28 mouse cellular contexts compared by ENCODE assay signal in the genomic region with DNA sequence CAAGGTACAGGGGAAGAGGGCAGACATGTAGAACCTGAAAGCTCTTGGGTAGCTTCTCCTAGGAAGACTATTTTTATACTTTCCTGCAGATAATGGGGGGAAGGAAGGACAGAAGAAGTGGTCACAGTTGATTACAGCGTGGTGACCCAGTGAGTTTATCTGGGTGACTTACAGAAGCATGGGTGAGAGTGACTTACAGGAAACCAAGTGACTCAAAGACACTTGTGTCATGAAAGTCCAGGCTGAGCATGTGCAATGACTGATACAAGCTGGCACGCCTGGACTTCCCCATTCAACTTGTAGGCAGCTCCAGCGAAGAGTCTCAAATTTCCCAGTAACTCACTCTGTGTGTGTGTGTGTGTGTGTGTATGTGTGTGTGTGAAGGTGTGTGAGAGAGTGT. TPM values are rescaled to one million over a fixed set of nuclear protein-coding genes. Genes with fewer than 3 reads are reported as not detected.
DNase-seq lines count a peak whose midpoint lies in the region; ATAC-seq lines count a peak whose summit lies in the region.
"Had no signal": no experiment of that assay in that cellular context is flagged by ENCODE, and none has a peak within 500 bp of the region (broad histone marks: within the 10 kb centered on the region; RNA-seq: fewer than 3 reads in every experiment).

No protein-coding gene starts in this region.

- H3K9ac ChIP-seq in heart, embryonic 12.5 days: no peak overlapping the region
- no peak overlapping the region for H3K9ac ChIP-seq in liver, embryonic 13.5 days
- no peak overlapping the region for H3K9ac ChIP-seq in forebrain, embryonic 14.5 days (ENCODE audit: low read length)
- H3K9ac ChIP-seq: hindbrain, embryonic 14.5 days; limb, embryonic 13.5 days had no signal

- peak; percentile 60 for DNase-seq in heart, adult 11 months
- peak; percentile 79 for DNase-seq in MEL-GATA-1-ER (ENCODE audit: extremely low read depth, low read depth)
- DNase-seq in liver, embryonic 13.5 days: no peak
- no peak for DNase-seq in left cerebral cortex, adult 18-20 months (ENCODE audit: low spot score in 2 of 2)
- no peak for DNase-seq in right cerebral cortex, postnatal 10 days (ENCODE audit: low spot score in 2 of 2)
- no peak for DNase-seq in forebrain, embryonic 14.5 days (ENCODE audit: low spot score)
- DNase-seq: adrenal gland, adult 2 months; cerebellum, adult 9-10 months; gastrocnemius, postnatal 25 days; heart, postnatal 4 days; kidney, adult 2 months; kidney, postnatal 25 days; lung, postnatal 14 days; retina, postnatal 1 day had no signal

- H3K4me3 ChIP-seq in heart, embryonic 12.5 days: no peak overlapping the region
- no peak overlapping the region for H3K4me3 ChIP-seq in liver, embryonic 13.5 days (replicated peaks)
- no peak overlapping the region for H3K4me3 ChIP-seq in forebrain, embryonic 14.5 days (ENCODE audit: low read depth, low read length)
- H3K4me3 ChIP-seq: forebrain, embryonic 10.5 days; layer of hippocampus, adult 2 months; limb, embryonic 13.5 days had no signal

- H3K4me2 ChIP-seq in heart, embryonic 12.5 days: no peak overlapping the region
- no peak overlapping the region for H3K4me2 ChIP-seq in liver, embryonic 13.5 days
- no peak overlapping the region for H3K4me2 ChIP-seq in forebrain, embryonic 14.5 days (ENCODE audit: low read length)
- H3K4me2 ChIP-seq: hindbrain, embryonic 14.5 days; limb, embryonic 13.5 days; midbrain, embryonic 11.5 days had no signal

- no peaks in the 10 kb centered on the region for H3K9me3 ChIP-seq in heart, embryonic 12.5 days (replicated peaks)
- no peaks in the 10 kb centered on the region for H3K9me3 ChIP-seq in liver, embryonic 13.5 days (replicated peaks)
- no peaks in the 10 kb centered on the region for H3K9me3 ChIP-seq in forebrain, embryonic 14.5 days (replicated peaks; ENCODE audit: control insufficient read depth, low read length)
- H3K9me3 ChIP-seq: forebrain, embryonic 10.5 days; limb, embryonic 13.5 days had no signal

- ATAC-seq in heart, embryonic 12.5 days (ENCODE audit: insufficient number of reproducible peaks, low FRiP score): no peak
- 0 out of 2 replicates have a peak, but pooled peaks have one; percentile 18 for ATAC-seq in liver, embryonic 13.5 days (ENCODE audit: low read depth)
- peak; percentile 50; the same call in 1 of the 2 replicates for ATAC-seq in monocyte, adult 5-6 weeks (replicated peaks; ENCODE audit: insufficient number of reproducible peaks, low FRiP score, low TSS enrichment, poor library complexity, severe bottlenecking)
- ATAC-seq in forebrain, embryonic 14.5 days: no peak
- ATAC-seq: inflammation-experienced regulatory T-cells, adult 6 months had no signal

- H3K4me1 ChIP-seq in heart, embryonic 12.5 days (replicated peaks): no peaks in the 10 kb centered on the region
- peaks cover 17% of the 10 kb centered on the region for H3K4me1 ChIP-seq in liver, embryonic 13.5 days (replicated peaks)
- H3K4me1 ChIP-seq in forebrain, embryonic 14.5 days (ENCODE audit: control insufficient read depth, insufficient read depth, low read length): no peaks in the 10 kb centered on the region
- H3K4me1 ChIP-seq: forebrain, embryonic 10.5 days; limb, embryonic 13.5 days had no signal

- peaks cover 8% of the 10 kb centered on the region; the same call in 1 of the 2 replicates for H3K27me3 ChIP-seq in heart, embryonic 12.5 days (replicated peaks)
- no peaks in the 10 kb centered on the region for H3K27me3 ChIP-seq in liver, embryonic 13.5 days
- no peaks in the 10 kb centered on the region for H3K27me3 ChIP-seq in forebrain, embryonic 14.5 days (replicated peaks; ENCODE audit: control insufficient read depth, insufficient read depth, low read length)

- no peak overlapping the region for H3K27ac ChIP-seq in heart, embryonic 12.5 days (ENCODE audit: poor library complexity, severe bottlenecking)
- H3K27ac ChIP-seq in liver, embryonic 13.5 days: no peak overlapping the region
- H3K27ac ChIP-seq in forebrain, embryonic 14.5 days (ENCODE audit: low read depth, low read length): no peak overlapping the region
- H3K27ac ChIP-seq: forebrain, embryonic 10.5 days; hindbrain, embryonic 14.5 days; layer of hippocampus, adult 2 months; limb, embryonic 13.5 days had no signal

- 55% methylated on average over 3 of the region's 3 CpGs for WGBS in heart, embryonic 12.5 days
- WGBS in liver, embryonic 13.5 days (ENCODE audit: insufficient replicate concordance): 20% methylated on average over 3 of the region's 3 CpGs
- WGBS in forebrain, embryonic 14.5 days: 93% methylated on average over 3 of the region's 3 CpGs

- no peaks in the 10 kb centered on the region for H3K36me3 ChIP-seq in heart, embryonic 12.5 days
- H3K36me3 ChIP-seq in liver, embryonic 13.5 days: no peaks in the 10 kb centered on the region
- H3K36me3 ChIP-seq in forebrain, embryonic 14.5 days (ENCODE audit: control insufficient read depth, insufficient read depth, low read length): no peaks in the 10 kb centered on the region
- H3K36me3 ChIP-seq: forebrain, embryonic 10.5 days; limb, embryonic 13.5 days had no signal

RNA-seq across cellular contexts. Expression of a gene that starts 4.3 kb away (rescaled TPM):
- polyA plus RNA-seq in heart, embryonic 12.5 days (2016; fragmentation: Nextera tagmentation; extraction: Ambion mirVana): 0.11 and 0.46 TPM in 2 replicates
- polyA plus RNA-seq in liver, embryonic 13.5 days (2015; fragmentation: Nextera tagmentation; extraction: Ambion mirVana): 1.4 and 1.8 TPM in 2 replicates
- total RNA-seq in monocyte, adult 5-6 weeks (2017): 9.5 to 16.2 TPM (median 10.5 TPM) in 3 replicates
- not detected for total RNA-seq in left cerebral cortex, adult 18-20 months (2021)
- polyA plus RNA-seq in forebrain, embryonic 14.5 days (2014; fragmentation: Nextera tagmentation; extraction: Ambion mirVana): not detected in 2 replicates
- total RNA-seq: gastrocnemius, postnatal 25 days; heart, postnatal 4 days; layer of hippocampus, adult 2 months; layer of hippocampus, postnatal 25 days; left cerebral cortex, postnatal 10 days had no signal
- polyA plus RNA-seq: cortical plate, adult 2 months; testis, adult 2 months had no signal

RNA-seq across cellular contexts. Expression of a gene that starts 29.7 kb away (rescaled TPM):
- polyA plus RNA-seq in heart, embryonic 12.5 days (2016; fragmentation: Nextera tagmentation; extraction: Ambion mirVana): 0.87 and 2.6 TPM in 2 replicates
- 98.2 and 119 TPM in 2 replicates for polyA plus RNA-seq in liver, embryonic 13.5 days (2015; fragmentation: Nextera tagmentation; extraction: Ambion mirVana)
- total RNA-seq in monocyte, adult 5-6 weeks (2017): 96.6 to 152 TPM (median 129 TPM) in 3 replicates
- total RNA-seq in left cerebral cortex, adult 18-20 months (2021): under 1 TPM in 1 of 2 experiments, not detected in 1; 0.84 TPM
- 0.71 and 0.90 TPM in 2 replicates for polyA plus RNA-seq in forebrain, embryonic 14.5 days (2014; fragmentation: Nextera tagmentation; extraction: Ambion mirVana)

RNA-seq across cellular contexts. Expression of a gene that starts 48.7 kb away (rescaled TPM):
- not detected in 2 replicates for polyA plus RNA-seq in heart, embryonic 12.5 days (2016; fragmentation: Nextera tagmentation; extraction: Ambion mirVana)
- not detected in 2 replicates for polyA plus RNA-seq in liver, embryonic 13.5 days (2015; fragmentation: Nextera tagmentation; extraction: Ambion mirVana)
- not detected in 3 replicates for total RNA-seq in monocyte, adult 5-6 weeks (2017)
- not detected for total RNA-seq in left cerebral cortex, adult 18-20 months (2021)
- polyA plus RNA-seq in forebrain, embryonic 14.5 days (2014; fragmentation: Nextera tagmentation; extraction: Ambion mirVana): 0.27 and 0.50 TPM in 2 replicates
- total RNA-seq: adrenal gland, adult 2 months; gastrocnemius, postnatal 25 days; heart, postnatal 4 days; layer of hippocampus, adult 2 months; left cerebral cortex, postnatal 10 days had no signal
- polyA plus RNA-seq: adrenal gland, adult 2 months; embryonic facial prominence, embryonic 11.5 days; forebrain, embryonic 10.5 days; limb, embryonic 13.5 days; liver, embryonic 16.5 days; testis, adult 2 months had no signal

RNA-seq across cellular contexts. Expression of a gene that starts 50.0 kb away (rescaled TPM):
- 24.9 and 27.4 TPM in 2 replicates for polyA plus RNA-seq in heart, embryonic 12.5 days (2016; fragmentation: Nextera tagmentation; extraction: Ambion mirVana)
- 13.7 and 15.2 TPM in 2 replicates for polyA plus RNA-seq in liver, embryonic 13.5 days (2015; fragmentation: Nextera tagmentation; extraction: Ambion mirVana)
- total RNA-seq in monocyte, adult 5-6 weeks (2017): 27.2 to 32.8 TPM (median 27.8 TPM) in 3 replicates
- total RNA-seq in left cerebral cortex, adult 18-20 months (2021): 10 to 100 TPM; 24.1 to 26.7 TPM
- polyA plus RNA-seq in forebrain, embryonic 14.5 days (2014; fragmentation: Nextera tagmentation; extraction: Ambion mirVana): 19.3 and 19.6 TPM in 2 replicates

RNA-seq across cellular contexts. Expression of a gene that starts 51.0 kb away (rescaled TPM):
- polyA plus RNA-seq in heart, embryonic 12.5 days (2016; fragmentation: Nextera tagmentation; extraction: Ambion mirVana): 41.6 and 45.4 TPM in 2 replicates
- polyA plus RNA-seq in liver, embryonic 13.5 days (2015; fragmentation: Nextera tagmentation; extraction: Ambion mirVana): 10.4 and 11.9 TPM in 2 replicates
- 4.5 to 10.8 TPM (median 9.2 TPM) in 3 replicates for total RNA-seq in monocyte, adult 5-6 weeks (2017)
- 10 to 100 TPM in 1 of 2 experiments, 1 to 10 TPM in 1; 9.5 to 10.2 TPM for total RNA-seq in left cerebral cortex, adult 18-20 months (2021)
- 10.4 and 11.8 TPM in 2 replicates for polyA plus RNA-seq in forebrain, embryonic 14.5 days (2014; fragmentation: Nextera tagmentation; extraction: Ambion mirVana)

Comparison
In these comparisons a context has a peak if more than half of its experiments do, and no peak if none do; other contexts are left out.
1. DNase-seq: peak in heart, adult 11 months (single experiment) and MEL-GATA-1-ER (single experiment); none in liver, embryonic 13.5 days (single experiment), left cerebral cortex, adult 18-20 months (0 of 2), right cerebral cortex, postnatal 10 days (0 of 2) and forebrain, embryonic 14.5 days (single experiment).
2. ATAC-seq: peak in liver, embryonic 13.5 days (single experiment) and monocyte, adult 5-6 weeks (single experiment); none in heart, embryonic 12.5 days (single experiment) and forebrain, embryonic 14.5 days (single experiment).
3. RNA of a gene that starts 29.7 kb away (polyA plus RNA-seq): 98.2 to 119 TPM in liver, embryonic 13.5 days; 0.87 to 2.6 TPM in heart, embryonic 12.5 days and 0.71 to 0.90 TPM in forebrain, embryonic 14.5 days; every median in the first group is over 10 times any median in the second.